Mouse (Mus musculus) megakaryocyte, embryonic 14.5 days (primary cell): Measurements from ENCODE around the gene Foxd4.

Experiments
- FLI1 ChIP-seq: IDR thresholded peaks from 2 replicates; pipeline ENCODE4 v1.6.1; 2012; ENCODE audit warnings: low read length, inconsistent platforms, mixed read lengths
- GATA1 ChIP-seq: IDR thresholded peaks from 3 replicates; pipeline ENCODE4 v1.6.1; 2012; ENCODE audit warnings: mixed read lengths, low read length, inconsistent platforms, borderline replicate concordance

DNA sequence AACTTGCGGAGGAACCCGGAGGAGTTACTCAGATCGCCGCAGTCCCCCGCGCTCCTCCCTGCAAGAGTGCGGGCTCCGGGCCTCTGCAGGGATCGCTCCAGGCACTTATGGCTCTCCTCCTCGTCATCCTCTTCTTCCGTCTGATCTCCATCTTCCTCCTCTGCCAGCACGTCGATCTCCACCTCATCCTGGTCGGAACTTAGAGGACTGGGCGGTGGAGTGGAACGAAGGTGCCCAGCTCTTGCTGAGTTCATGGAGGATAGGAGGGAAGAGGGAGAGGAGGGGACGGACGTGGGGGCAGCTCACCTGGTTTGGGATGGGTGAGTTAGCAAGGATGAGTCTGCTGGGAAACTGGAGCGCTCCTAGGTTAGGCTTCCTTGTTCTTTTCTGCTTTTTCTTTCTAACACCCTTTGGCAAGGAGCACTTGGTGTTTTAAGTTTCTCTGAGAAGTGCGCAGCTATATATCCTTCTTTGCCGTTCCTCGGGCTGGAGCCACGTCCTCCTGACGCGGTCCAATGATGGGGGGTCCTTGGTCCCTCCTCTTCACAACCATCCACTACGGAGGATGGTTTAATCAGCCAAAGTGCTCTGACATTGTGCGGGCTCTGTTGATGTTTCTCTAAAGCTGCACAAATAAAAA is at the start of gene Foxd4:
- no peak for TF ChIP-seq FLI1
- TF ChIP-seq GATA1 = no peak
